Mouse (Mus musculus) adrenal gland, postnatal 14 days (tissue): Measurements from ENCODE around the gene Ptpn14. TPM values are rescaled to one million over a fixed set of nuclear protein-coding genes. Genes with fewer than 3 reads are reported as not detected.
A peak's percentile ranks its signal among the peaks of the same experiment; 100 is the strongest.

Experiments
- DNase-seq: peaks from one replicate; pipeline ENCODE4 v3.0.0; 2021; ENCODE audit warnings: mixed read lengths
- total RNA-seq: library from RNA; stranded (reverse); gene quantifications from 2 replicates; pipeline ENCODE4 v1.2.3, GENCODE M21; 2021

Ptpn14 gene
- total RNA-seq, 1 experiment from 2014 or later: 24.6 TPM

DNA sequence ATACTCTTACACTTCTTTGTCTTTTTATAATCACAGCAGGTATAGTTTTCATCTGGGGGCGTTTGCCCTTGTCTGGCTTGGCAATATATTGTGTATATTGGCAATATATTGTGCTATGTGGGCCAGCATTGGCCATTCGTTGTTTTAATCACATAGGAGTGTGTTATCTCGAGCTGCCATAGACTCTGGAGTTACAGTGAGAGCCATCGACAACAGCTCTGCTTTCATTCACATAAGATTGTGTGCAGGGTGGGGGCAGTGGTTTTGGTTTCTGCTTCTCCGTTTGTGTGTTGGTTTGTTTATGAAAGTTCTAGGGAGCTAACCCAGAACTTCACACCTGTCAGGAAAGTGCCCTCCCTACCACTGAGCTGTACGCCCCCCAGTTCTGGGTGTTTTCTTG lies 138.6 kb downstream of the Ptpn14 start:
- DNase-seq: no peak

DNA sequence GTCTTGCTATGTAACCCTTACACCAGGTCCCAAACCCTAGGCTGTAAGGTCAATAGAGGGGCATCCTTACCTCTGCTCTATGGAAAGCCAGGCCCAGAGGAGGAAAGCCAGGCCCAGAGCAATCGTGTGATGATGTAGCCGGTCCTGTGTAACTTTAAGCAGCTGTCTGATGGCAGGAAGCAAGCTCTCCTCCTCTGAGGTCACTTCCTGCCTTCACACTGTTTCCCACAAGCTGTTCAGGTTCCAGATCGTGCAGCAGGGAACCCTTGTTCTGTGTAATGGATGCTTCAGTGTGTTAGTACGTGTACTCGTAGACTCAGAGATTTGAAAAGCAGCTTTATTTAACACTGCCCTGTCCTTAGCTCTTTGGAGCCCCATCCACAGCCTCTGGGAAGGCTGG lies 139.0 kb downstream of the Ptpn14 start:
- no peak for DNase-seq

DNA sequence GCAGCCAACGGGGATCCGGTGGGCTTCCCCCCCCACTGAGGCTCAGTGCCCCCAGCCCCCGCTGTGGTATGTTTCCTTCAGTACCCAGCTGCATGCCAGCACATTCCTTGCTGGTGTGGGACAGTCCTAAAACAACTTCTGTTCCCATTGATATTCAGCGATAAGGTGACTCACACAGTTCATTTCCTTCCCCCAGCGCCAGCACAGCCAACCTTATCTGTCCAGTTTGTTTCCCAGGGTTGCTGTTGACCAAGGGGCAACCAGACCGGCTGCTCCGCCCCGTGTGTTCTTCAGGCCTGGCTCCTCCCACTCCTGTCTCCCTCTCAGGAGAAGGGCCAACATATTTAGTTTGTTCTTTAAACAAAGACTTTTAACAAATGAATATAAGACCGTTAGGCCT lies 139.4 kb downstream of the Ptpn14 start:
- DNase-seq: peak; percentile 81

DNA sequence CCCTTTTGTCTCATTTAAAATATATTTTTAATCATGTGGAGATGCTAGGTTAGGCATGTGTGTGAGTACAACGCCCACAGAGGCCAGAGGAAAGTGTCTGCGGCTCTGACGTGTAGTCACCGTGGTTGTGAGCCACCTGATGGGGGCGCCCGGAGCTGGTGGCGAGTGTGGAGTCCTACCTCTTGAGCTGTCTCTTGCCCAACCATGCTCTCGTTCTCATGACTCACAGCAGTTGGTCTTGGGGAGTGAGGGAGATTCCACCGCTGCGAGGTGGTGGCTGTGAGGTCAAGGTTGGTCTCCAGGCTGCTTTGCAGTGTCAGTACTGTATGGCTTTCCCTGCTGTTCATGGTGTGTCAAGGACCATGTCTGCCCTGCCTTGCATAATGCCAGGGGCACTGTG lies 140.0 kb downstream of the Ptpn14 start:
- DNase-seq: peak; percentile 73

DNA sequence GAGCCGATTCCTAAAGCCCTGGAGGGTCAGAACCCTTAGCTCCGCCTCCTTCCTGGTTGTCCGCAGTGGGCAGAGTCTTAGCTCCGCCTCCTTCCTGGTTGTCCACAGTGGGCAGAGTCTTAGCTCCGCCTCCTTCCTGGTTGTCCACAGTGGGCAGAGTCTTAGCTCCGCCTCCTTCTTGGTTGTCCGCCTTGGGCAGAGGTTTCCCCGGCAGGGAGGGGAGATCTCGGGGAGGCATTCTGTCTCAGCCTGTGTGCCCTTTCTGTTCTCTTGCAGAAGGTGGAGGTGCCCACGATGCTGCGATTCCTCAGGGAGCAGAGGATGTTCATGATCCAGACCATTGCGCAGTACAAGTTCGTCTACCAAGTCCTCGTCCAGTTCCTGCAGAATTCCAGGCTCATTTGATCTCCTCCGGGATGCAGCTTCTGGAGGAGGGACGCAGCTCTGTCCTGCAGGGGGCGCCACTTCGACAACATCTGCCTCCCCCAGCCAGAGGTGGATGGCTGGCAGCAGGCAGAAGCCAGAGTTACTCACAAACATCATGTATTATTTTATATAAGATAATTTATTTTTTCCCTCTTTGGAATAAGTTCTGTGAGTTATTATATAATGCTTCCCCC lies 141.7 kb downstream of the Ptpn14 start:
- peak; percentile 71 for DNase-seq

DNA sequence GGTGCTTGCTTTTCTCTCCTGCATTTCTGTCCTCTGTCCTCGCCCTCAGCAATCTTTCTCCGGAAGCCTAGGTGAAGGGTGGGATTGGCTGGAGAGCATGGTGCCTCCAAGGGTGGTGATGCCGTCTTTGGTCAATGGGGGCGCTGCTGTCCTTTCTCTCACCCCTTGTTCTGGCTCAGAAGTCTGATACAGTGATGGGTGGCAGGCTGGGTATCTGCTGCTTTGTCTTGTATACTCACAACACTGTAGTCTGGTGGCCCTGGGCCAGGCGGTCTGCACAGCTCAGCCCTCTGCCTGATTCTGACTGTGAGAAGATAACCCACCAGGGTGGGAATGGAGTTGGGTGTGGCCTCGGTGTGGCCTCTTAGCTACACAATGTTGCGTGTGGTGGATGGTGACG lies 142.5 kb downstream of the Ptpn14 start:
- peak; percentile 24 for DNase-seq

DNA sequence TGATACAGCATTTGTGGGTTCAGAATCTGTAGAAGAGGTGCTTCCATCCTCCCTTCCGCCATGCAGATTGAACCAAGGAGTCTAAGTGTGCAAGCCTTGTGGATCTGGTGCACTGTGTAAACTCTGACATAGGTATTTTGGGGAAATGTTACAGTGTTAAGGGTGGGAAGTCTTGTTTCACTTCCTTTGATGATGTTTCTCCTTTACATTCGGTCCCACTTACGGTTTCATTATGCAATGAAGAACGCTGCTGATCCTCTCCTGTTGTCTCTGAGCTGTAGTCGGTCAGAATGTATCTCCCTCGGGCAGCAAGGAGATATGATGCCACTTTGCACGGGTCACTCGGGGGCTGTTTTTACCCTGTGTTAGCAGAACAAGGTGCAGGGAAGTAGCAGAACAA lies 143.6 kb downstream of the Ptpn14 start:
- no peak for DNase-seq

DNA sequence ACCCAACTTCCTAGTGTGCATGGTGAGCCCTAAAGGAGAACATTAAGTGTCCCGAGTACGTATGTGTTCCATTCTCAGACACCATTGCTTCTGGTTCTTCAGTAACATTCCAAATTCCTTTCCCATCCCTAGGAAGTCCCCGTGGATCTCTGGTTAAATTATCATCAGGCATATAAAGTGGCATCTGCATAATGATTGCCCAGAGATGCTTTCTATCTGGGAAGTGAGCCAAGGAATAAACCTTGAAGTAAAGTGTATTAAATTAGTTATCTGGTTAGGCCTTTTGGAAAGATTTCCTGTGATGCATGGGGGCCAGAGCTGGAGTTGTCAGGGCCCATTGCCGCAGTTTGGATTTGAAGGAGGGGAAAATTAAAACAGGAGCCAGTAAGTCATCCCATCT lies 144.0 kb downstream of the Ptpn14 start:
- DNase-seq: no peak

DNA sequence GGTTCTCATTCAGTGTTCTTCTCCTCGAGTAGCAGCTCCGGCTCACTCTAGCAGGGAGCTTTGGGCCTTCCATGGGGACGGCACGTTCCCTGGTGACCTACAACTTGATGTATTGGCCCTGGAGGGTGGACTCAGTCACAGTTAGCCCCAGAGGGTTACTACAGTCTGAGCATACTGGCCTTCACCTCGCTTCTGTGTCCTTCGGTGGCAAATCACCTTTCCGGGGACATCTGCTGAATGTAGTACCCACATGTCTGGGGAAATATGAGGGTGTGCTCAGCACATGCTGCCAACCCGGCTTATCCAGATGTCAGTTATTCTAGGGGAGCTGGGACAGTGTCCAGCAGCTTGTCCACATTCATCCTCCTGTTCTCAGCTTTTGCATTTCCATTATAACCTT lies 145.5 kb downstream of the Ptpn14 start:
- peak; percentile 59 for DNase-seq

DNA sequence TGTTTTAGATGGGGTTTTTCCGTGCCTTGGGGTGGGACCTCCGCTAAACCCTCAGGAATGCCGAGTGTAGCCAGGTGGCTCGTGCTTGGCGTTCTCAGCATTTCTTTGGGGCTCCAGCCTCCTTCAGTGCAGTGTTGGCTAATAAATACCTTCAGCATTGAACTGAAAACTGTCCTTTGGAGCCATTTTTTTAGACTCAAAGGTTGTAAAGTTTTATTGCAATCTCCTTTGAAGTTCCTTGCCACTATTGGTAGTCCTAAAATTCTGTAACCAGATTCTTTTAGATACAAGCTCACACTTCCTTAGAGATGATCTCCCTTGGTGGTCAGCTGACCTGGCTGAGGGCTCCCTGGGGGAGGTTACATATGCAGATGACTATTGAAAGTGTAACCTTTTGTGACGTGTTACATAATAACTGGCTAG lies 147.4 kb downstream of the Ptpn14 start:
- DNase-seq: no peak

DNA sequence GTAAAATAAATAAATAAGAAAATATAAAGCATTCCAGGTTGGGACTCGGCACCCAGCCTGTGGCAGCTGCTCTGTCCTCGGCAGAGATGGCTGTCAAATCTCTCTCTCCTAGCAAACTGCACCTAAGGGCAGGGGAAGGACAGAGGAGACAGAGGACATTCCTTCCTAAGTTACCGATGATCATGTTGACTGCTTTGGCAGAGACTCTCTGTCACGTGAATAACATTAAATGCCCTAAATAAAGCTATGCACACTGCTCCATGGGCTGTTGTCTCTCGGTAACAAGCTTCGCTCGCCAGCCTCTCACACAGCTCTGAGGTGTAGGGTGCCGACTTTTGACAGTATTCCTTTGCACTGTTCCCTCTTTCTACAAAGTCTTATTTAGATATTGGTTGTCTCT lies 148.1 kb downstream of the Ptpn14 start:
- DNase-seq: no peak

DNA sequence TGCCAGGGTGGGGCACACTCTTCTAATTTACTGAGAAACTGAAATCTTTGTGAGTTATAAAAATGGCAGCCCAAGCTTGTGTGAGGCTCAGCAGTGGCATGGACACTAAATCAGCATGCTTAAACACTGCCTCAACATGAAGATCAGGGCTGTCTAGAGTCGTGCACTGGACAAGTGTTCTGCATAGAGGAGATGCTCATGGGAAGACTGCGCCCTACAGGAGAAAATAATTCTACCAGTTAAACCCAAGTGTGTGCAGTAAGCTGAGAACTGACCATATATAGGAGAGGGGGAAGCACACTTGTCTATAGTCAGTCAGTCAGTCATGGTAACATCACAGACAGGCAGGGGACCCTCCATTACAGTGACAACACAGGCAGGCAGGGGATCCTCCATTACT lies 151.1 kb downstream of the Ptpn14 start:
- DNase-seq: no peak

DNA sequence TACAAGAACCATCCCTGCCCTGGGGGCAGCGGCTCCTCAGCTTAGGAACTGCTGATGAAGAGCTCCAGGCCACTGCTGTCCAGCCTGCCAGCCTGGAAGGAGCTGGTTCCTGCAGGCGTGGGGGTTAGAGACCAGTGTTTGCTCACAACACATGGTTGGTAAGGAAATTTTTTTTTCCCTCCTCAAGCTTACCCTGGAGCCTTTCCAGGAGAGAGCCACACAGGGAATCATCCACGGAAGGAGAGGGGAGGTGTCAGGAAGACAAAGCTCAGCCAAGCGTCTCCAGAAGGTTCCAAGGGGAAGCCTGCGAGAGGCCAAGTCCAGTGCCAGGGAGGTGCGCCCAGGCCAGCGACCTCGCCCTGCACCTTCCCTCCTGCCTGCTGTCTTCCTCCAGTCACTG lies 151.9 kb downstream of the Ptpn14 start:
- DNase-seq: peak; percentile 67

DNA sequence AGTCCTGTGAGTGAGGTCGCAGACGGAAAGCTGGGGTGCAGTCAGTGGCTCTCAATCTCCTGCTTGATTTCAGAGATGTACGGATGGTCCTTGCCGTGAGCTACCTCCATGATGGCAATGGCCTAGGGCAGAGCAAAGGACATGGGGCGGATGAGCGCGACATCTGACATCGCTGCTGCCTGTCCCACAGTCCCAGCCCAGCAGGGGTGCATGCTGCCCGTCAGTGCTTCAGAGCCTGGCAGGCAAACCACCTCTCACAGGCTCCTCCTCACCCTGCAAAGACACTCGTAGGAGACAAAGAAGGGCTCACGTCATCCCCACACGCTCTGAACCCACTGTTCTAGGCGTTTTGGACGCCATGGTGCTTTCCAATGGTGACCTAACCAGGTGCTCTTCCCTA lies 152.7 kb downstream of the Ptpn14 start:
- peak; percentile 31 for DNase-seq

DNA sequence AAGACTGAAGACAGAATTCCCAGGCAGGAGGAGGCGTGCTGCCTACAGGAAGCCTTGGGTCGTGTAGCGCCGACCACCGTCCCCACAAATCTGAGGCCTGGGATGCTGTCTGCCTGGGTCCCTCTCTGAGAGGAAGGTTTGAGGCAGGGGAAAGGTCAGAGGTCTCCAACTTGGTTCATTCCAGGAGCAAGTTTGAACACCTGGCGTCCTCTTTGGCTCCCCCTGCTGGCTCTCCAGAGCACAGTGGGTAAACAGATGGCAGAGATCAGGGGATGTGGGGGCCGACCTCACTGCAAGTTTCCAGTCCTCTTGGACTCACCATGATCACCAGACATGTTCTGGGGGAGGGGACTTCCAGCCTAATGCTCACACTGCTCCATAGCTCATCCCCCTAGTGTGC lies 154.8 kb downstream of the Ptpn14 start:
- peak; percentile 67 for DNase-seq

DNA sequence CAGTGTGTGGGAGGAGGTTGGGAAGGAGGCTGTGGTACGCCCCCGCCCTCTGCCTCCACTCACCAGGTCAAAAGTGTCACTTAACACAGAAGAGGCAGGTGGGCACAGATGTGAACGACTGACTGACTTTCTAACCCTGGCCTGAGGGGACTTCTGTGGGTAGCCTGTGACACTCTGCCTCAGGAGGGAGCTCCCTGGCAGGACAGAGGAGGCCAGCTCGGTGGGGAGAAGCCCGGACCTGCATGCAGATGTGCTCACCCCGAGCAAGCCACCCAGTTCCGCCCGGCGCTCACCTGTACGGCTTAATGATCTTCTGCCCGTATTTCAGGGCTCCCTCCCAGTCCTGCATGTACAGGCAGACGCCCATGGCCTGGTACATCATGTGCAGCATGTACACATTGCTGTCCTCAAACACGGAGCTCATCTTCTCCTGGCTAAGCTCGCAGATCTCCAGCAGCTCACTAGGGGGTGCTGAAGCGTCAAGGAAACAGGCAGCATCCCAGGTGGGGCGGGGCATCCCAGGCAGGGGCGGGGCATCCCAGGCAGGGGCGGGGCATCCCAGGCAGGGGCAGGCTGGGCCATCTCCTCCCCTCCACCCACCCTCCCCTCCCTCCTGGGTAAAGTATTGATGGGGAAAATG lies 155.6 kb downstream of the Ptpn14 start:
- DNase-seq: peak; percentile 88

DNA sequence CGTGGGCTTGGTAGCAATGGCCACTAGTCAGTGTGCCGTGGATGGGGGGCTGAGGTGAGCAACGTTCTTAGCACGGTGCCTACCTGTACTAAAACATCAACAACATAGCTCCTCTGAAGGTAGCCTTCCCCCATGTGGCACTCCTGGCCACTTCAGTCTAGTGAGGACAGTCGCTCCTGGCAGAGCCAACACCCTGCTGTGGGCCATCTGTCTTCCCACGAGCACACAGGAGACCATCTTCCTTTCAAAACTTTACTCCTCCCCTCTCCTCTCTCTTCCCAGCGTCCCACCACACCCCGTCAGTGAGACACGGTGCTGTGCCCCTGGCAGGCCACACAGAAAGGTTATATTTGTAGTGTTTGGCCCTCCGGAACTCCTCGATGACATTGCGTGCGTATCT lies 156.9 kb downstream of the Ptpn14 start:
- no peak for DNase-seq

DNA sequence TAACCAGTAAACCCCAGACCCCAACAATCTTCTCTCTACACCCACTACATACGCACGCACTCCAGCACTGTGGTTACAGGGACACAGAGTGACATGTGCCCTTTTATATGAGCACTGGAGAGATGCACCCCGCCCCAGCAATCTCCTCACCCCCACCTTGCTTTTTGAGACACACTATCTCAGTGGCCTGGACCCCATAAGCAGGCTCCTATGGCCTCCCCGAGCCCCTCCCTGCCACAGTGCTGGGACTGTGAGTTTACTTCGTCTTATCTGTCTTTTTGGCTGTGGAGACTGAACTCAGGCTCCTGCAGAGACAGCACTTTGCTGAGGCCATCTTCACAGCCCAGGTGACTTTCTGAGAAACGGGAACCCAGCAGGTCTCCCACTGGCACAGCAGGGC lies 157.9 kb downstream of the Ptpn14 start:
- no peak for DNase-seq

DNA sequence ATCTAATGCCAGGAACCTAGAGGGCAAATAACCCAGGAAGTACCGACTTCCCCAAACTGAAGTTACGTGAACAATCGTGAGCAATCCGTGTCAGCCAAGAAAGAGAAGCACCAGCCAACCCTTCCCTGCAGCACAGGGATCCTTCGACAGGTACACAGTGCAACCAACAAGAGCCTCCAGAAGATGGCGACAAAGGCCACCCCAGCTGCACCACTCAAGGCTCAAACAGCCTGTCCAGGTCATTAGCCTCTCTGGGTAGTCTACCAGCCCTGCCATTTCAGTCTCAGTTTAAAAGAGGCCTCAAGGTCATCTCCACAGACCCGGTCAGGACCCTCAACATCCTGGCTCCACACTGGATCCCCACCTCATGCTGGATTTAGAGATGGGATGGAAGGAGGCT lies 159.4 kb downstream of the Ptpn14 start:
- peak; percentile 81 for DNase-seq

DNA sequence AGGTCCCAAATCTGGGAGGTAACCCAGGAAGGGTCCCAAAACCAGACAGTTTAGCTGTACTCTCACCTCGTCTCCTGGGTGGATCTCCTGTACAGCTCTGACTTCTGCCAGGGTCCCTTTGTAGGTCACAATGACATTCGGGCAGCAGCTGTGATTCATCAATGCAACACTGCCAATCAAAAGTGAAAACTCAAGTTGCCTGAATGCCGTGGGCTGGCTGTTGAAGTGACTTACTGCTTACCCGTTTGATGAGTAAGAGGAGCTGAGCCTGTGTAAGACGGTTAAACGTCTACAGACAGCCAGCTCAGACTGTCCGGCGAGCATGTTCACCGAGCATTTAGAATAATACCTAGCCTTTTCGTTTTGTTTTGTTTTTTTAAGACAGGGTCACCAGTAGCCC lies 160.7 kb downstream of the Ptpn14 start:
- DNase-seq: peak; percentile 45

DNA sequence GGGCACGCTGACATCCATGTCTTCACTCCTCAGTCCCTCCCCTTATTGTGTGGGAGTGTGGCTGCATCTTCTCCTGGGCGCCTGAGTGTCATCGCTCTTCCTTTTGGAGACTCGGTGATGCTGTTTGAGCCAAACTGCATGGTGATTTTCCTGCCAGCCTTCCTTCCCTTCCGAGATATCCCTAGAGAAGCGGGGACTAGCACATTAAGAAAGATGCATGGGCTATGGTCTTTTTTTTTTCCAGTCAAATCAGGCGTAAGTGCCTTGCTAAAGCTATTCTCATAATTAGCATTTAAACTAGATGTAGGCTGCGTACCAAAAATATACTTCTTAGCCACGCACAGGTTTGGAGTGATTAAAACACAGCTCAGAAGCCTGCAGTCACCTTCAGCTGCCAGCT lies 166.1 kb downstream of the Ptpn14 start:
- DNase-seq: no peak

DNA sequence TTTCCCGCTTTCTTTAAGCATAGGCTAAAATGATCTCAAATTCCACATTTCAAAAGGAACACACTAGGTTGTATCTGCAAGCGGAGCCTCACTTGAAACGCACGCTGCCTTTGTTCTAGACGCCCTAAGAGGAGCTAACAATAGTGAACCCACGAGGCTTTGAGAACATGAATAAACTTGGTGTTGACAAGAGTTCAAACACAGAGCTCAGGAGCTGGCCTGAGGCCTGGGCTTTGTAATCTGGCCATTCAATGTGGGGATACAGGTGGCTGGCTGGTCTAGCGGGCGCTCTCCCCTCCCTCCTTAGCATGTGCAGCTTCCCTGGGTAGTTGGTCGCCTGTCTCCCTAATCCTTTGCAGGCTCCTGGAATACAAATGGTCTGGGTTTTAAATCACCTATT lies 169.8 kb downstream of the Ptpn14 start:
- no peak for DNase-seq

DNA sequence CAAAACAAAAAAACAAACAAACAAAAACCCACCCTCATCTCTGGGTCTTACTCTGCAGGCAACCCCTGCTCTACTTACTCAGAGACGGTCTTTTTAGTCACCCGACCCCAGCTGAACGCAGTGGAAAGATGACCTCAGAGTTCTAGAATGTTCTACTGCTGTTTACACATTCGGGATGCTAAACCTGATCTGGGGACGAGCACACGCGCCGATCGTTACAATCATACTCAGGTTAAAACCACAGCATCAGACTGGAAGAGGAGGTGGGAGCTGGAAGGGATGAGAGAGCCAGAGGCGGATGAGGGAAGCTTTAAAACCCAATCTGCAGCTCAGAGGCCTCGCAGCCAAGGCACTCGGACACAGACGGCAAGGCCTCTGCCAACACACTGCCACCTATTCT lies 170.6 kb downstream of the Ptpn14 start:
- DNase-seq: no peak

DNA sequence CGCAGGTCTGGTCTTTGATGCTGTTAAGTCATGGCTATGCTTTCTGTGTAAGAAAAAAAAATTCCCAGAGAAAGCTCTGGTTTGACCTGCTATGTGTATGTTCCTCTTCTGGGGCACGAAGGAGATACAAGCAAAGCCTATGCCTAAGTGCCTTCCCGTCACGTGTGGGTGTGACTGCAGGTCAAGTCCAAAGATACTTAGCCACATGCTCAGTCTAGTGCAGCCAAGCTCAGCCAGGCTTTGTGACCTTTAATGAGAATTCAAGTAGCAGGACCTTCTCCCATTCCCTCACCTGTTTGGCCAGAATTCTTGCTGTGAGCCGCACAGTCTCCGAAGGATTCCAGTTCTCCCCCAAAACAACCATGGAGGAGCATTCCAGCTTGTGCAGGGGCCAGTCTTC lies 171.5 kb downstream of the Ptpn14 start:
- DNase-seq: no peak

DNA sequence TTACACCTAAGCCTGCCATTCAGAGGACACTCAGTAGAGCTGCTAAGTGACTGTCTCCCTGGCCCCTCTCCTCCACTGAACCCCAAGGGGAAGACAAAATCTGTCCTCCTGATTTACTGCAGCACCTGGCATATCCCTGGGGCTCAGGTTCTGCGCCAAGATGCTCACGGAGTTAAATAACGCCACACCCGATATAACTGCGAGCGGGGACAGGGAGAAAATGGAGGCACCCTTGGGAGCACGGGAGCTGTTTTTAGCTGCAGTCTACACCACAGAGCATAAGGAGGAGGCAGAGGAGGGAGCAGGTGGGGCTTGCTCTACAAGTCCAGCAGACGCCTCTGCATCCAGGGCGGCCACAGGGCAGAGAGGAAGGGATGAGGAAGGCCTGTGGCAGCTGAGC lies 174.3 kb downstream of the Ptpn14 start:
- no peak for DNase-seq
